Mouse (Mus musculus): ENCODE measurements around the gene Ap1m2. TPM values are rescaled to one million over a fixed set of nuclear protein-coding genes. Genes with fewer than 3 reads are reported as not detected.
A peak's percentile ranks its signal among the peaks of the same experiment; 100 is the strongest.

Gene Ap1m2
- polyA plus RNA-seq, 1 experiment from 2014 or later: 46.9 TPM

DNA sequence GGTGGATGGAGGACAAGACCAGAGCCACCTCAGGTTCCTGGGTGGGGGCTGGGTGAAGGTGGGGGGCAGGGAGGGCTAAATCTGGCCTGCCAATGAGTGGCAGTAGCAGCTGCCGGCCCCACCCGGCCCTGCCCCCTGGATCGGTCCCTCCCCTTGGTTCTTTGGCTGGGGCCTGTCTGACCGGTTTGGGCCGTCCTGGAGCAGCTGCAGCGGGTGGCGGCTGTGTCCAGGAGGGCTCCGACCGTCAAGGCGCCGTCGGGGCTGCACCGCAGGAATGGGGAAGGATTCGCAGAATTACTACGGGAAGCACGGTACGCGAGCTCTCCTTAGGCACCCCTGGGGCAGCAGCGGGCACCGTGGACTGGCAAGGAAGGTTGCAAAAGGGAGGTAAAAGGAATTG is 25.5 kb upstream of the Ap1m2 start:
- ATAC-seq (ENCODE audit: insufficient number of reproducible peaks, low FRiP score, low TSS enrichment, low read depth): peak; percentile 77
- Histone ChIP-seq H3K4me2 (replicated peaks) (peak overlapping the region; percentile 37), H3K9ac (peak overlapping the region; percentile 40), H3K27me3 (no peaks in the 10 kb centered on the region), H3K4me1 (peaks cover 13% of the 10 kb centered on the region), H3K4me3 (replicated peaks) (peak overlapping the region; percentile 43), H3K9me3 (replicated peaks) (no peaks in the 10 kb centered on the region), H3K27ac (replicated peaks) (peak overlapping the region; percentile 82), H3K36me3 (peaks cover 30% of the 10 kb centered on the region)
- WGBS: 22% methylated on average over 19 of the region's 20 CpGs

- no peak overlapping the region for H3K4me3 ChIP-seq (replicated peaks)
- no peak for ATAC-seq (ENCODE audit: insufficient number of reproducible peaks, low FRiP score, low TSS enrichment, low read depth)
- WGBS: 79% methylated on average over 8 of the region's 8 CpGs
These were observed 24.4 kb upstream of the Ap1m2 start for GRCm38 (mm10) chr9:21336491-21336890.

GRCm38 (mm10) chr9:21335391-21335790 is 23.3 kb upstream of the Ap1m2 start:
- Histone ChIP-seq H3K4me1 (peaks cover 20% of the 10 kb centered on the region), H3K9ac (no peak overlapping the region), H3K27me3 (no peaks in the 10 kb centered on the region), H3K4me3 (replicated peaks) (no peak overlapping the region), H3K36me3 (peaks cover 9% of the 10 kb centered on the region; the same call in 1 of the 2 replicates), H3K9me3 (replicated peaks) (no peaks in the 10 kb centered on the region), H3K4me2 (replicated peaks) (no peak overlapping the region), H3K27ac (replicated peaks) (no peak overlapping the region)
- WGBS: 81% methylated on average over 4 of the region's 4 CpGs
- no peak for ATAC-seq (ENCODE audit: insufficient number of reproducible peaks, low FRiP score, low TSS enrichment, low read depth)

More at GRCm38 (mm10) chr9:21336491-21336890, 24.4 kb upstream of the Ap1m2 start:
- H3K27ac ChIP-seq (replicated peaks): no peak overlapping the region
- no peaks in the 10 kb centered on the region for H3K9me3 ChIP-seq (replicated peaks)
- peaks cover 20% of the 10 kb centered on the region for H3K4me1 ChIP-seq
- no peak overlapping the region for H3K4me2 ChIP-seq (replicated peaks)
- H3K9ac ChIP-seq: no peak overlapping the region
- peaks cover 18% of the 10 kb centered on the region for H3K36me3 ChIP-seq
- H3K27me3 ChIP-seq: no peaks in the 10 kb centered on the region

DNA sequence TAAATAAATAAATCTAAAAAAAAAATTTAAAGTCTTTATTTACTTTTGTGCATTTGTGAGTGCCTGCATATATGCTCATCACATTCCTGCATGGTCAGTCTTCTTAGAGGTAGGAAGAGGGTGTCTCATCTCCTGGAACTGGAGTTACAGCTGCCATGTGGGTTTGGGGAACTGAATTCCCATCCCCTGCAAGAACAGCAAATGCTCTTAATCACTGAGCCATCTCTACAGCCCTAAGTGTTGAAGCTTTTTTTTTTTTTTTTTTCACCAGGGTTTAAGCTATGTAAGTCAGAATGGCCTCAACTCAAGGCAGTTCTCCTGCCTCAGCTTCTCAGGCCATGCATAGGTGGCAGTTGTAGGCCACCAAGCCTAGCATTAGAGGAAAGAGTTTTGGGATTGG is 22.6 kb upstream of the Ap1m2 start:
- Histone ChIP-seq H3K36me3 (peaks cover 2% of the 10 kb centered on the region; the same call in 1 of the 2 replicates), H3K4me3 (replicated peaks) (no peak overlapping the region), H3K9me3 (replicated peaks) (no peaks in the 10 kb centered on the region), H3K27me3 (no peaks in the 10 kb centered on the region), H3K27ac (replicated peaks) (no peak overlapping the region), H3K9ac (no peak overlapping the region), H3K4me1 (peaks cover 20% of the 10 kb centered on the region), H3K4me2 (replicated peaks) (no peak overlapping the region)
- no peak for ATAC-seq (ENCODE audit: insufficient number of reproducible peaks, low FRiP score, low TSS enrichment, low read depth)

DNA sequence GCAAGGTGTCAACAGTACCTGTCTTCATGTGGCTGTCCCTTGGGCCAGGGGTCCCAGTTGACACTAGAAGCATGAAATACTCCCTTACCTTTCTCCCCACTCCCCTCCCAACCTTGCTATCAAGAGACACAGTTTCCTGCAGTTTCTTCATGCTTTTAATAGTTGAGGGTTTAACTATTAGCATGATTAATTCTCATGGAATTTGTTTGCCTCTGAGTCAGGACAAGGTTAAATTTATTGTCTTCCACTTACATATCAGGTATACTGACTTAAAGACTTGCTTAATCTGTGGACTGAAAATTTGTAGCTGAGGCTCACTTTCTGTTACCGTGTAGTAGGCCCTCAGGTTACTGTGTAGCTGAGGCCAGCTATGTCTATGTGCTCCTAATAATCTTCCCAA is 21.4 kb upstream of the Ap1m2 start:
- no peak overlapping the region for H3K4me3 ChIP-seq (replicated peaks)
- no peak for ATAC-seq (ENCODE audit: insufficient number of reproducible peaks, low FRiP score, low TSS enrichment, low read depth)
- H3K9me3 ChIP-seq (replicated peaks): no peaks in the 10 kb centered on the region
- WGBS: 78% methylated on average over 1 of the region's 1 CpGs
- H3K9ac ChIP-seq: no peak overlapping the region
- peaks cover 20% of the 10 kb centered on the region for H3K4me1 ChIP-seq
- H3K4me2 ChIP-seq (replicated peaks): no peak overlapping the region
- H3K36me3 ChIP-seq: no peaks in the 10 kb centered on the region
- no peaks in the 10 kb centered on the region for H3K27me3 ChIP-seq
- no peak overlapping the region for H3K27ac ChIP-seq (replicated peaks)

GRCm38 (mm10) chr9:21332161-21333061 is 20.3 kb upstream of the Ap1m2 start:
- ATAC-seq (ENCODE audit: insufficient number of reproducible peaks, low FRiP score, low TSS enrichment, low read depth): no peak
- WGBS: 28% methylated on average over 9 of the region's 9 CpGs
- Histone ChIP-seq H3K4me3 (replicated peaks) (no peak overlapping the region), H3K4me2 (replicated peaks) (no peak overlapping the region), H3K4me1 (peaks cover 13% of the 10 kb centered on the region), H3K36me3 (no peaks in the 10 kb centered on the region), H3K27ac (replicated peaks) (peak overlapping the region; percentile 63), H3K9me3 (replicated peaks) (no peaks in the 10 kb centered on the region), H3K9ac (no peak overlapping the region), H3K27me3 (no peaks in the 10 kb centered on the region)

- peak overlapping the region; percentile 63; the same call in 1 of the 2 replicates for H3K27ac ChIP-seq (replicated peaks)
- no peaks in the 10 kb centered on the region for H3K27me3 ChIP-seq
- no peak overlapping the region for H3K4me3 ChIP-seq (replicated peaks)
- H3K4me2 ChIP-seq (replicated peaks): no peak overlapping the region
- H3K9me3 ChIP-seq (replicated peaks): no peaks in the 10 kb centered on the region
- WGBS: 82% methylated on average over 12 of the region's 12 CpGs
- H3K36me3 ChIP-seq: no peaks in the 10 kb centered on the region
- no peak overlapping the region for H3K9ac ChIP-seq
- ATAC-seq (ENCODE audit: insufficient number of reproducible peaks, low FRiP score, low TSS enrichment, low read depth): no peak
- H3K4me1 ChIP-seq: peaks cover 11% of the 10 kb centered on the region
These were observed 19.4 kb upstream of the Ap1m2 start for GRCm38 (mm10) chr9:21331365-21332140.

DNA sequence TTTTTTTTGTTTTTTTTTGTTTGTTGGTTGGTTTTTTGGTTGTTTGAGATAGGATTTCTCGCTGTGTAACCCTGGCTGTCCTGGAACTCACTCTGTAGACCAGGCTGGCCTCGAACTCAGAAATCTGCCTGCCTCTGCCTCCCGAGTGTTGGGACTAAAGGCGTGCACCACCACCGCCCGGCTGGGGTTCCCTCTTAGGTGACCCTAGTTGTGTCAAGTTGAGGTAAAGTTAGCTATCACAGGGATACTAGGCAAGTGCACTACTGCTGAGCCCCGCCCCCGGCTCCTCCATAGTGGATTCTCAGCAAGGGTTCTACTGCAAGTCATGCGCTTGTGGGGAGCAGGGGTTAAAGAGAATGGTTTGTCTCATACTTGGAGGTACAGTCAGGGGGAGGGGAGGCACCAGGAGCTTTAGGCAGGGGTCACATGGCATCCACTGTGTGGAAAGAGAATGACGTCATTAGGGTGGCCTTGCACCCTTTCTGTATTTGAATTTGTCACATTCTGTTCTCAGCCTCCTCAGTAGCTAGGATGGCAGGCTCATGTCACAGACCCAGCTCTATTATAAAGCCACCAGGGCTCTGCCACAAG is 17.7 kb upstream of the Ap1m2 start:
- no peak overlapping the region for H3K9ac ChIP-seq
- H3K4me1 ChIP-seq: peaks cover 11% of the 10 kb centered on the region
- WGBS: 90% methylated on average over 10 of the region's 10 CpGs
- no peaks in the 10 kb centered on the region for H3K27me3 ChIP-seq
- no peak for ATAC-seq (ENCODE audit: insufficient number of reproducible peaks, low FRiP score, low TSS enrichment, low read depth)
- no peak overlapping the region for H3K4me3 ChIP-seq (replicated peaks)
- H3K27ac ChIP-seq (replicated peaks): no peak overlapping the region
- H3K36me3 ChIP-seq: no peaks in the 10 kb centered on the region
- no peaks in the 10 kb centered on the region for H3K9me3 ChIP-seq (replicated peaks)
- H3K4me2 ChIP-seq (replicated peaks): no peak overlapping the region

DNA sequence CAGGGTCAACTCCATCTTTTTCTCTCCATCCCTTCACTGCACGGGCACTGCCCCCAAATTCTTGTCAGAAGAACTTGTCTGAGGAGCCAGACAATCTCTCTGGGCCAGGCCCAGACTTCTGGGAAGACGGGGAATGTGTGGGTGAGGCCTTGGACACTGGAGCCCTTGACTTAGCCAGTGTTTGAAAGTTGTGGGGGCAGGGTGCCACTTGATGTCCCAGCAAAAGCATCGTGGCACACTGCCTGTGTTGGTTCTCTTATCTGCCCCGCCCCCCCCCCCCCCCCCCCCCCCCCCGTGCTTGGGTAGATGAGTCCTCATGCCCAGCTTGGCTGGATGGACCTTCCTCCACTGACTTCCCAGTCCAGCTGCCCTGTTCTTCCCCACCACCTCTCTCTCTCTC is 16.9 kb upstream of the Ap1m2 start:
- Histone ChIP-seq H3K4me1 (peaks cover 11% of the 10 kb centered on the region), H3K4me3 (replicated peaks) (no peak overlapping the region), H3K9ac (no peak overlapping the region), H3K27ac (replicated peaks) (no peak overlapping the region), H3K9me3 (replicated peaks) (no peaks in the 10 kb centered on the region), H3K27me3 (no peaks in the 10 kb centered on the region), H3K4me2 (replicated peaks) (no peak overlapping the region), H3K36me3 (no peaks in the 10 kb centered on the region)
- no peak for ATAC-seq (ENCODE audit: insufficient number of reproducible peaks, low FRiP score, low TSS enrichment, low read depth)
- WGBS: 55% methylated on average over 4 of the region's 5 CpGs

DNA sequence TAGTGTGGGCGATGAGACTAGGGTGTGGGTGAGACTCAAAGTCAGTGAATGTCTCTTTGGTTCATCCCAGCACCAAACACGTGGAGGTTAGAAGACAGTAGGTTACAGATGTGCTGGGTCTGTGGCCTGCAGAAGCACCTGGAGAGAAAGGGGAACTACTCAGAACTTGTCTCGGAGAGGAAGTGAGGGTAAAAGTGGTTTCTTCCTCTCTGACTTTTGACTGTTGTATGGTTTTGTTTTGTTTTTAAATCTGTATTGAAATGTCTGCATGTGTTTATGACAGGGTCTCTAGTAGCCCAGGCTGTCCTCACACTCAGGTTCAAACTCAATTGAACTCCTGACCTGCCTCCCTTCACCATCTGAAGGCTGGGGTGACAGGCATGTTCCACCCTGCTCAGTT is 15.9 kb upstream of the Ap1m2 start:
- 71% methylated on average over 3 of the region's 3 CpGs for WGBS
- Histone ChIP-seq H3K36me3 (no peaks in the 10 kb centered on the region), H3K9ac (no peak overlapping the region), H3K27me3 (no peaks in the 10 kb centered on the region), H3K9me3 (replicated peaks) (no peaks in the 10 kb centered on the region), H3K4me1 (peaks cover 11% of the 10 kb centered on the region), H3K4me2 (replicated peaks) (no peak overlapping the region), H3K27ac (replicated peaks) (no peak overlapping the region), H3K4me3 (replicated peaks) (no peak overlapping the region)
- ATAC-seq (ENCODE audit: insufficient number of reproducible peaks, low FRiP score, low TSS enrichment, low read depth): no peak

DNA sequence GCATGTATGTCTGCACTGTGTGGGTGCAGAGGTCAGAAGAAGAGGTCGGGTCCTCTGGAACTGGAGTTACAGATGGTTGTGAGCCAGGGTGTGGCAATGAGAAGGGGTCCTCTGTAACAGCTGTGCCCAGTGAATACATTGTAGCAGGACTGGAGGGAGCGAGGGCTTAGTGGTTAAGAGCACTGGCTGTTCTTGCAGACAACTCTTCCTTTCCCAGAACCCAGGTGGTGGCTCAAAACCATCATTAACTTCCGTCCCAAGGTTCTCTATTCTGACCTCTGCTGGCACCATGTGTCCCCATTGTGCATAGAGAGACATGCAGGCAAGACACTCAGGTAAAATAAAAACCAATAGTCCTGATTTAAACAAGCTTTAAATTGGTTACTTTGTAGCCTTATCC is 15.4 kb upstream of the Ap1m2 start:
- no peaks in the 10 kb centered on the region for H3K9me3 ChIP-seq (replicated peaks)
- no peak overlapping the region for H3K4me2 ChIP-seq (replicated peaks)
- WGBS: 68% methylated on average over 3 of the region's 3 CpGs
- H3K27me3 ChIP-seq: no peaks in the 10 kb centered on the region
- H3K4me3 ChIP-seq (replicated peaks): no peak overlapping the region
- H3K4me1 ChIP-seq: peaks cover 6% of the 10 kb centered on the region
- H3K9ac ChIP-seq: no peak overlapping the region
- H3K36me3 ChIP-seq: no peaks in the 10 kb centered on the region
- no peak overlapping the region for H3K27ac ChIP-seq (replicated peaks)
- no peak for ATAC-seq (ENCODE audit: insufficient number of reproducible peaks, low FRiP score, low TSS enrichment, low read depth)
